Mouse (Mus musculus): ENCODE measurements around the gene Lrrc7. TPM values are rescaled to one million over a fixed set of nuclear protein-coding genes. Genes with fewer than 3 reads are reported as not detected.

The Lrrc7 gene
- 0.59 TPM for polyA plus RNA-seq (2017; shearing (Covaris generic))

GRCm38 (mm10) chr3:158561987-158562360, at the start of gene Lrrc7:
Gene Lrrc7 (minus strand): TSS chr3:158562221.

GRCm38 (mm10) chr3:158036329-158036988, 525.6 kb downstream of the Lrrc7 start, which contains the start of the genes Srsf11 and Lrrc40:
Gene Srsf11 (minus strand): TSS chr3:158036639.
Gene Lrrc40 (plus strand): TSS chr3:158036662.

Data from effector memory CD4-positive, alpha-beta T cell, adult 7 months (primary cell).